Mouse (Mus musculus) thymus, postnatal 4 days (tissue): ENCODE measurements around the gene Fahd1.

Experiments used
- DNase-seq: peaks from one replicate; pipeline ENCODE4 v3.0.0; 2021

Fahd1 gene

GRCm38 (mm10) chr17:24841133-24841532, 9.0 kb downstream of the Fahd1 start:
- peak; percentile 68 for DNase-seq

- no peak for DNase-seq
These were observed 9.8 kb downstream of the Fahd1 start for GRCm38 (mm10) chr17:24840341-24840740.

GRCm38 (mm10) chr17:24839842-24840241, 10.3 kb downstream of the Fahd1 start, which contains the start of gene Hagh:
TSS of gene Hagh (plus strand) at chr17:24840143.
- no peak for DNase-seq

GRCm38 (mm10) chr17:24821351-24822280, 28.5 kb downstream of the Fahd1 start:
- no peak for DNase-seq

GRCm38 (mm10) chr17:24819469-24819868, 30.7 kb downstream of the Fahd1 start:
- DNase-seq, result no peak

GRCm38 (mm10) chr17:24818172-24818571, 32.0 kb downstream of the Fahd1 start:
- no peak for DNase-seq

GRCm38 (mm10) chr17:24817503-24817902, 32.7 kb downstream of the Fahd1 start:
- DNase-seq, result no peak

GRCm38 (mm10) chr17:24815256-24815655, 34.9 kb downstream of the Fahd1 start:
- no peak for DNase-seq

- DNase-seq, result no peak
These were observed 37.9 kb downstream of the Fahd1 start for GRCm38 (mm10) chr17:24812215-24812614.

GRCm38 (mm10) chr17:24811211-24811610, 39.0 kb downstream of the Fahd1 start:
- no peak for DNase-seq

- peak; percentile 86 for DNase-seq
These were observed 45.9 kb downstream of the Fahd1 start, which contains the start of gene Meiob for GRCm38 (mm10) chr17:24803952-24804951. TSS of gene Meiob (plus strand) at chr17:24804289.

- no peak for DNase-seq
These were observed 49.6 kb downstream of the Fahd1 start for GRCm38 (mm10) chr17:24800524-24800923.

- DNase-seq, result no peak
These were observed 50.7 kb downstream of the Fahd1 start for GRCm38 (mm10) chr17:24799476-24799875.
